Mouse (Mus musculus): ENCODE results near the gene Nup98. TPM values are rescaled to one million over a fixed set of nuclear protein-coding genes. Genes with fewer than 3 reads are reported as not detected.
A peak's percentile ranks its signal among the peaks of the same experiment; 100 is the strongest.

Gene Nup98
- polyA plus RNA-seq, 2 experiments = 8.8 to 16.3 TPM

DNA sequence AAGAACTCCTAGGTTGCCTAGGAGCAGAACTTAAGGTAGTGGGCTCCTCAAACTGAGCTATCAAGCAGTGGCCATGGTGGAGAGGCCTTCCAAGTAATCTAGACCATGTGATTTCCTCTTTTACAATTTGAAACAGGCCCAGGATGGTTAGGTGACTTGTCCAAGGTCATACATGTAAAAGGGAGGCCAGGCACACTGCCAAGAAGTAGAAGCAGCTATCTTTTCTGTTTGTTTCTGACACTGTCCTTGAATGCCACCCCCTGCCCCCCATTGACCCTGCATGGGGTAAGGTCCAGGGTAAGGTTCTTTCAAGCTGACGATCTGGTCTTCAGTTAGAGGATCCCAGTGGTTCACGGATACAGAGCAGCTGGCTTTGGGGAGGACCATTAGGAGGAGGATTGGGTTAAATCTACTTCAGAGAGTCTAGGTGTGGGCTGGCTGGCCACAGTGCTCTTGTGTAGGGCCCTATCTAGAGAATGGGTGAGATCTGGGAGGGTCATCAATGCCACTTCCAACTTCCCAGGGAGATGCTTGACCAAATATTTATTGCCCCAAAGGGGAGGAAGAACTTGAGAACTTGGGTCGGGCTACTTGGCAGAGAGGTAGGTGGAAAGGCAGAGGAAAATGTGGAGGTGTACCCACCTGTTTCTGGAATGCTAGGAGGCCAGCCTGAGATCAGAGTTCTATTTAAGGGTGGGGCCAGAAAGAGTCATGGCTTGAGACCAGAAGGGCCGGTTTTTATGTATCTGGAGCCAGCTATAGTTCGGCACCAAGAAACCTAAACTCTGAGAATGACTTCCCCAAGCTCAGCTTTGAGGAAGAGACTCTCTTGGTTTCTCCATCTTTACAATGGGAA, 14.1 kb upstream of the Nup98 start:
- no peaks in the 10 kb centered on the region for H3K27me3 ChIP-seq (ENCODE audit: control insufficient read depth, insufficient read depth, low read length)
- H3K9me3 ChIP-seq (ENCODE audit: control insufficient read depth, low read length) = no peaks in the 10 kb centered on the region
- no peak overlapping the region for H3K27ac ChIP-seq
- WGBS (ENCODE audit: insufficient replicate concordance) = 71% methylated on average over 5 of the region's 5 CpGs
- no peak overlapping the region for H3K4me3 ChIP-seq (ENCODE audit: insufficient read depth in 1 of 2, low read depth in 2 of 2, low read length in 2 of 2)
- H3K4me1 ChIP-seq (replicated peaks; ENCODE audit: control insufficient read depth in 2 of 2, insufficient read depth in 2 of 2, low read length in 1 of 2) = peaks cover 0 to 2% of the 10 kb centered on the region in 2 experiments; a peak in 1 of 4 replicates
- no peak for ATAC-seq (ENCODE audit: insufficient read depth)
- H3K36me3 ChIP-seq (replicated peaks; ENCODE audit: control insufficient read depth, insufficient read depth, low read depth) = no peaks in the 10 kb centered on the region
- TF ChIP-seq CTCF (IDR thresholded peaks at IDR 0.05; ENCODE audit: low read depth) (no peak), EP300 (IDR thresholded peaks at IDR 0.05; ENCODE audit: low read depth) (no peak)
- no peak overlapping the region for H3K9ac ChIP-seq (replicated peaks)
- no peak for DNase-seq (ENCODE audit: low read depth in 3 of 3, low spot score in 3 of 3)
- peak overlapping the region; percentile 82 for H3K4me2 ChIP-seq (ENCODE audit: low read depth)

DNA sequence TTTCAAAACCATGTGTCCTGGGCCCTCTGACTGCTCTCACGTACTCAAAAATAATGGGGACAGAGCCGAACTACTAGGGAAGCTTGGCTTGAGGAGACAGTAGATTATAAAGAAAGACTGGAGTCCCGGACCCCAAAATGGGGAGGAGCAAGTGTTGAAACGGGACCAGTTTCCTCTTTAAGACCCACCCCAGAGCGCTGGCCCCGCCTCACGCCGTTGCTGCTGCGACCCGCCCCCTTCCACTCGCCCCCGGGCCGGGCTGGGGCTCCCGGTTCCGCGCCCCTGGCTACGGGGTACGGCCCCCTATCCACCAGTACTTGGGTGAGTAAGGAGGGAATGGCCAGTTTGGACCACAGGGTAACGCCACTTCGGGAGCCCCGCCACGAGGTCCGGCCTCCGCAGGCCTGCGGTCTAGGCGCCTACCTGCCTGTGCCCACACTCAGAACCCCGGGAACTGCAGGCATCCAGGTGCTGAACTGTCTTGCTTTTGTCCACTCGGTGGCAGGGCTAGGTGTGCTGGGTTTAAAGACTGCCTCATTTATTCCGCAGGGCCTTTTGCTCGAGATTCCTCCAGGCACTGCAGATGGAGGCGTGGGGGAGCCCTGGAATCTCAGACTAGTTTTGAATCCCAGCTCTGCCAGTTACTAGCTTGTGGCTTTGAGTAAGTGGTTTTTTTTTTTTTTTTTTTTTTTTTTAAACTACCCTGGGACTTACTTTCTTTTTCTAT, 13.0 kb upstream of the Nup98 start:
- no peak for TF ChIP-seq CTCF (IDR thresholded peaks at IDR 0.05; ENCODE audit: low read depth)
- TF ChIP-seq EP300 (IDR thresholded peaks at IDR 0.05; ENCODE audit: low read depth) = no peak
- WGBS (ENCODE audit: insufficient replicate concordance) = 3% methylated on average over 31 of the region's 31 CpGs

DNA sequence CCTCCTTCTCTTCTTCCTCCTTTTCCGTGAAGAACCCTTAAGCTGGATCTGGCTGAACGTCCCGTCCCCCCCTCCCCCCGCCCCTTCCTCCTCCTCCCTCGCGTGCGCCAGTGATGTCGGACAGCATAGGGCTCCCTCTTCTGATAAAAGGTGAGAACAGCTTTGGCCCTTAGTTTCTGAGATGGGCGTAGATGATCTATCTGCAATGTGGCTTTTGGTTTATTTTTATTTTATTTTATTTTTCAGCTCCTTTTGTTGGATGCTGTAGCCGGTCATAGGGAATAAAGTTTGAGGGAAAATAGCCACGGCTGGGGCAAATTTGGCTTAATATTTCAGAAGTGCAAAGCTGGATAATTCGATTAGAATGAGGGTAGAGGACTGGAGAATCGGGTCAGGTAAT, 12.4 kb upstream of the Nup98 start:
- peak overlapping the region; percentile 82 for H3K4me2 ChIP-seq (ENCODE audit: low read depth)
- H3K9me3 ChIP-seq (ENCODE audit: control insufficient read depth, low read length) = no peaks in the 10 kb centered on the region
- H3K36me3 ChIP-seq (replicated peaks; ENCODE audit: control insufficient read depth, insufficient read depth, low read depth) = no peaks in the 10 kb centered on the region
- peak; percentile 53; the same call in 1 of the 2 replicates for ATAC-seq (ENCODE audit: insufficient read depth)
- 0% methylated on average over 10 of the region's 13 CpGs for WGBS (ENCODE audit: insufficient replicate concordance)
- peak overlapping the region; percentile 73 for H3K9ac ChIP-seq (replicated peaks)
- no peaks in the 10 kb centered on the region for H3K27me3 ChIP-seq (ENCODE audit: control insufficient read depth, insufficient read depth, low read length)
- peak overlapping the region; percentile 69 to 91; a peak in 3 of 4 replicates for H3K4me3 ChIP-seq (ENCODE audit: insufficient read depth in 1 of 2, low read depth in 2 of 2, low read length in 2 of 2)
- no peak for DNase-seq (ENCODE audit: low read depth in 3 of 3, low spot score in 3 of 3)
- no peak for TF ChIP-seq EP300 (IDR thresholded peaks at IDR 0.05; ENCODE audit: low read depth)
- TF ChIP-seq CTCF (IDR thresholded peaks at IDR 0.05; ENCODE audit: low read depth) = peak; percentile 62
- peaks cover 0 to 2% of the 10 kb centered on the region in 2 experiments; a peak in 1 of 4 replicates for H3K4me1 ChIP-seq (replicated peaks; ENCODE audit: control insufficient read depth in 2 of 2, insufficient read depth in 2 of 2, low read length in 1 of 2)
- H3K27ac ChIP-seq = no peak overlapping the region

More for the DNA sequence above, 13.0 kb upstream of the Nup98 start:
- DNase-seq (ENCODE audit: low read depth in 3 of 3, low spot score in 3 of 3) (peak in 1 of 3 experiments; percentile 41), ATAC-seq (ENCODE audit: insufficient read depth) (peak; percentile 73)
- no peaks in the 10 kb centered on the region for H3K36me3 ChIP-seq (replicated peaks; ENCODE audit: control insufficient read depth, insufficient read depth, low read depth)
- no peak overlapping the region for H3K27ac ChIP-seq
- peak overlapping the region; percentile 69 to 91 for H3K4me3 ChIP-seq (ENCODE audit: insufficient read depth in 1 of 2, low read depth in 2 of 2, low read length in 2 of 2)
- no peaks in the 10 kb centered on the region for H3K27me3 ChIP-seq (ENCODE audit: control insufficient read depth, insufficient read depth, low read length)
- peak overlapping the region; percentile 73 for H3K9ac ChIP-seq (replicated peaks)
- H3K4me2 ChIP-seq (ENCODE audit: low read depth) = peak overlapping the region; percentile 82
- no peaks in the 10 kb centered on the region for H3K9me3 ChIP-seq (ENCODE audit: control insufficient read depth, low read length)
- H3K4me1 ChIP-seq (replicated peaks; ENCODE audit: control insufficient read depth in 2 of 2, insufficient read depth in 2 of 2, low read length in 1 of 2) = peaks cover 0 to 2% of the 10 kb centered on the region in 2 experiments; a peak in 1 of 4 replicates

DNA sequence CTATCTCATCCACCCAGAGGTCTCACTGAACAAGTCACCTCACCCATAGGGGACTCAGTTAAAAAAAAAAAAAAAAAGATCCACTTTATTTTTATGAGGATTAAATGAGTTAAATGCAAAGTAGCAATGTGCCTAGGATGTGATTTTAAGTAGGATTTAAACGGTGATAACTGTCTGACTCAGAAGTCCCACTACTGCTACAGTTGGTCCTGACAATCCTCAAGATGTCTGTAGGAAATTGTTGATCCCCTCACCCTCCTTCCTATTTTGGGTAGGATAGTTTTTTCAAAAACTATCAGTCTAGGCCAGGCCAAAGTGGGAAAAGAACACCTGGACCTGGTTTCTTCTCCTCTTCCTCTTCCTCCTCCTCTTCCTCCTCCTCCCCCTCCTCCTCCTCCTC, 11.9 kb upstream of the Nup98 start:
- Histone ChIP-seq H3K36me3 (replicated peaks; ENCODE audit: control insufficient read depth, insufficient read depth, low read depth) (no peaks in the 10 kb centered on the region), H3K4me1 (replicated peaks; ENCODE audit: control insufficient read depth in 2 of 2, insufficient read depth in 2 of 2, low read length in 1 of 2) (peaks cover 0 to 2% of the 10 kb centered on the region in 2 experiments; a peak in 1 of 4 replicates), H3K27ac (no peak overlapping the region), H3K4me2 (ENCODE audit: low read depth) (peak overlapping the region; percentile 82), H3K27me3 (ENCODE audit: control insufficient read depth, insufficient read depth, low read length) (no peaks in the 10 kb centered on the region), H3K9me3 (ENCODE audit: control insufficient read depth, low read length) (no peaks in the 10 kb centered on the region), H3K9ac (replicated peaks) (no peak overlapping the region), H3K4me3 (ENCODE audit: insufficient read depth in 1 of 2, low read depth in 2 of 2, low read length in 2 of 2) (no peak overlapping the region)
- no peak for TF ChIP-seq CTCF (IDR thresholded peaks at IDR 0.05; ENCODE audit: low read depth)
- TF ChIP-seq EP300 (IDR thresholded peaks at IDR 0.05; ENCODE audit: low read depth) = no peak
- ATAC-seq (ENCODE audit: insufficient read depth) (no peak), DNase-seq (ENCODE audit: low read depth in 3 of 3, low spot score in 3 of 3) (no peak)
- 32% methylated on average over 1 of the region's 1 CpGs for WGBS (ENCODE audit: insufficient replicate concordance)

DNA sequence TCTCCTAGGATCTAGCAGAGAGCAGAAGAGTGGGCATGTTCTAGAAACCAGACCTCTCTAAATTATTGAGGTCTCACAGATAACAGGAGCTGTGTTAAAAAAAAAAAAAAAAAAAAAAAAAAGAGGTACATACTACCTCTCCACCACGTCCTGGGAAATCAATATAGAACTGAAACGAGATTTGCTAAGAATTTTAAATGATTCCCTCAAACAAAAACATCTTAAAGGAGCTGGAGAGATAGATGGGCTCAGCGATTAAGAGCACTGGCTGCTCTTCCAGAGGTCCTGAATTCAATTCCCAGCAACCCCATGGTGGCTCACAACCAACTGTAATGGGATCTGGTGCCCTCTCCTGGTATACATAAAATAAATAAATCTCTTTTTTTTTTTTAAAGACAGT, 1.1 kb upstream of the Nup98 start:
- Histone ChIP-seq H3K36me3 (replicated peaks; ENCODE audit: control insufficient read depth, insufficient read depth, low read depth) (no peaks in the 10 kb centered on the region), H3K4me3 (ENCODE audit: insufficient read depth in 1 of 2, low read depth in 2 of 2, low read length in 2 of 2) (peak overlapping the region; percentile 90 to 91), H3K9me3 (ENCODE audit: control insufficient read depth, low read length) (no peaks in the 10 kb centered on the region), H3K4me2 (ENCODE audit: low read depth) (peak overlapping the region; percentile 80), H3K27ac (peak overlapping the region; percentile 77), H3K9ac (replicated peaks) (peak overlapping the region; percentile 72), H3K27me3 (ENCODE audit: control insufficient read depth, insufficient read depth, low read length) (no peaks in the 10 kb centered on the region), H3K4me1 (replicated peaks; ENCODE audit: control insufficient read depth in 2 of 2, insufficient read depth in 2 of 2, low read length in 1 of 2) (peaks cover 14 to 17% of the 10 kb centered on the region in 2 experiments)
- TF ChIP-seq CTCF (IDR thresholded peaks at IDR 0.05; ENCODE audit: low read depth) (no peak), EP300 (IDR thresholded peaks at IDR 0.05; ENCODE audit: low read depth) (no peak)
- 55% methylated on average over 3 of the region's 3 CpGs for WGBS (ENCODE audit: insufficient replicate concordance)
- ATAC-seq (ENCODE audit: insufficient read depth) (no peak), DNase-seq (ENCODE audit: low read depth in 3 of 3, low spot score in 3 of 3) (no peak)

Data from liver, embryonic 14.5 days (tissue).